Mouse (Mus musculus) left cerebral cortex, postnatal 25 days (tissue): ENCODE data around the gene Cald1. TPM values are rescaled to one million over a fixed set of nuclear protein-coding genes. Genes with fewer than 3 reads are reported as not detected.

Source experiments
- DNase-seq, 2 experiments: peaks; one replicate each; pipeline ENCODE4 v3.0.0; 2022; ENCODE audit warnings: low spot score in 2 of 2, mixed read lengths in 1 of 2
- intact Hi-C: fragments of 180-260 bp; cut with DNase I; formaldehyde crosslinking; loops from one replicate; pipeline ENCODE4 v1.15.1; 2025
- total RNA-seq, 2 experiments: library from RNA; stranded (reverse); gene quantifications; 2 replicates each; pipeline ENCODE4 v1.2.3; 2021

Gene Cald1
- total RNA-seq, 2 experiments from 2014 or later: 18.4 to 22.0 TPM

- intact Hi-C loops: no loop called here
- DNase-seq: peak in 1 of 2 experiments; percentile 31
These were observed 60.5 kb downstream of the Cald1 start for GRCm38 (mm10) chr6:34658791-34659190.

DNA sequence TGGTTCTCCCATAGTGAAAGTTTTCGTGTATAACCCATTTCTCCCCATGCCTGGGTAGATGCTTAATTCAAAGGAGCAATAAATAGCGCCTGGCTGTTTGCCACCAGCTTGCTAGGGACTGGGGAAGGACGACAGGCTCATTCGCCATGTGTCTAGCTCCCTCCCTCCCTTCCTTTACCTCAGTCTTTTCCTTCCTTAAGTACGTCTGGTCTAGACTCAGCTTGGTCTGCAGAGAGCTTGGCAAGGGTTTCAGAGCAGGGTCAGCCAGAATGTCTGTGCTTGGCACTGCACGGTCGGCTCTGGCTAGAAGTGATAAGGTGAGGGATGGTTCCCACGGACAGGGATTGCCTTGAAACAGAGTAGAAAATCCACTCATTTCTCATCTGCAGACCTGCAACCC, 62.4 kb downstream of the Cald1 start:
- intact Hi-C loops: no loop called here
- no peak for DNase-seq

GRCm38 (mm10) chr6:34662626-34663025, 64.3 kb downstream of the Cald1 start:
- no peak for DNase-seq
- intact Hi-C loops: no loop called here

DNA sequence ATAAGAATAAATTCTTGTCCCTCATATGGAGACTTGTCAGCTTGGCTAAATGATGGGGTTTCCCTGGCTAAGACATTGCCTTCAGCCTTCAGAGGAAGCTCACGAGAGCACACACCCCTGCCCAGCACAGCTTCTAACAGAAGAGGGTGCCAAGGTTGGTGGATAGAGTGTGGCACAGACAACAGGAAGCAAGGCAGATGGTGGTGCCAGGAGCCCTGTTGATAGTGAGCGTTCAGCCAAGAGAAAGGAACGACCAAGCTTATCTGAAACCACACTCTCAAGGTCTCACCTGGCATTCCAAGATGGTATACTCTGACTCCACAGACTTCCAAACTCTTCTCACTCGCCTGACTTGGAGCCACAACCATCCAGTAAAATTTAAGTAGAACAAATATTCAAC, 66.0 kb downstream of the Cald1 start:
- intact Hi-C loops: no loop called here
- no peak for DNase-seq

DNA sequence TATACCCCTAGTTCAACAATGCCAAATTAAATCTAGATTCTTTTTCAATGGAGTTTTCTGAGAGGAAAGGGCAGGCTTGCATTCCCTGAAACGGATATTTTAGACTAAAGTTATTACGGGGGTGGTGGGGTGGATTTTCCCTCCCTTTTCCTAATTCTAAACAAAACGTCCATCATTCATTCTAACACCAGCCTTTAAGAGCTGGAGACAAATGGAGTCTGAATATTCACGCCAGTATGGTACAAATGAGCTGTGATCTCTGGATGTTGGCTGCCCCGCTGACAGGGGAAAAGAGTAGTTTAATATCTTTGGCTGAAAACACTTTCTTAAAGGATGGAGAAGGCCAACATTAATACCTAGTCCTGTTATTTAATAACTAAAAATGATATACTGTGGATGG, 66.4 kb downstream of the Cald1 start:
- no peak for DNase-seq
- intact Hi-C loops: no loop called here

DNA sequence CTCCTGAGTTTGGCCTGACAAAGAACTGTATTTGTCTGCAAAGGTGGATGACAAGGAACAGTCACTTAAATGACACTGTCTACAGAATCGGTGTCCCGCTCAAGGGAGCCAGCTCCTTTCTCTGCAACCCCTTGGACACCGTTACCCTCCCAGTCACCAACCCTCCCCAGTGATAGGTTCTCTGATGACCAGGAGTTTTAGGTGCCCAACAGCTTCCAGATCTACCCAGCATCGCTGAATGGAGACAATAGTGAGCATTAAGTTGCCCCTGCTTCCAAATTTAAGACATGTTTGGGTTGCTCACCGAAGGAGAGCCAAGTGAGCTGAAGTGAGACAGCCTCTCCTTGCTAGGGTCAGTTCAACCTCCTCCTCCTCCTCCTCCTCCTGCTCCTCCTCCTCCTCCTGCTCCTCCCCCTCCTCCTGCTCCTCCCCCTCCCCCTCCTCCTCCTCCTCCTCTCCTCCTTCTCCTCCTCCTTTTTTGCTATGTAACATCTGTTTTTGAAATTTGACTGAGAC, 70.5 kb downstream of the Cald1 start:
- intact Hi-C loops: no loop called here
- no peak for DNase-seq

DNA sequence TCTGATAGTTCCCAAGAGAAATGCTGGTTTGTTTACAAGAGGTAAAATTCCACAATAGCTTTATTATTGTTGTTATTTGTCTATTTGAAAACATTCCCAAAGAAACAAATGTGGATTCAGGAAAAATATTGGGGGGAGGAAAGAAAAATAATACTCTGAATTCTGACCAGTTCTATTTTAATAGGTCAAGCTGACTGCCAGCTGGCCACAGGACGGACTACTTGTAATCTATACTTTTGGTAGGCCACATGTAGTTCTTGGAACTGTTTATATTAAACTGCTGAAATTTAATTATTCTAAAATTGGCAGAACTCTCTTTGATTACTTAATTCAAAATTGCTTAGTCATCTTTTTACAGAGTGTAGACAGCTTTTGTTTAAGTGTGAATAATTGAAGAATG, 73.1 kb downstream of the Cald1 start:
- no peak for DNase-seq
- intact Hi-C loops: no loop called here

DNA sequence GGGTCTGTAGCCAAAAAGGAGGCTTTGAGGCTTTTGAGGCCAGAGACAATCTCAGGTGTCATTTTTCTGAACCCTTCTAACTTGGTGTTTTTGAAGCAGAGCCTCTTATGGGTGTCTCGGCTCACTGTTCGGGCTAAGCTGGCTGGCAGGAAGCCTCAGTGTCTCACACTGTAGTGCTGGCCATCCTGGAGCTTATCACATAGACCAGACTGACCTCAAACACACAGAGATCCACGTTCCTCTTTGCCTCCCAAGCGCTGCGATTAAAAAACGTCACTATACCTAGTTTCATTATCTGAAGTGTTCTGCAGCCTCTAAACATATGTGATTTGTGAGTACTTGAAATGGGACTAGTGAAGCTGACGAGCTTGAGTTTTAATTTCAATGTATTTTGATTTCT, 76.1 kb downstream of the Cald1 start:
- intact Hi-C loops: no loop called here
- no peak for DNase-seq

- no peak for DNase-seq
- intact Hi-C loops: no loop called here
These were observed 76.6 kb downstream of the Cald1 start for GRCm38 (mm10) chr6:34674897-34675296.

DNA sequence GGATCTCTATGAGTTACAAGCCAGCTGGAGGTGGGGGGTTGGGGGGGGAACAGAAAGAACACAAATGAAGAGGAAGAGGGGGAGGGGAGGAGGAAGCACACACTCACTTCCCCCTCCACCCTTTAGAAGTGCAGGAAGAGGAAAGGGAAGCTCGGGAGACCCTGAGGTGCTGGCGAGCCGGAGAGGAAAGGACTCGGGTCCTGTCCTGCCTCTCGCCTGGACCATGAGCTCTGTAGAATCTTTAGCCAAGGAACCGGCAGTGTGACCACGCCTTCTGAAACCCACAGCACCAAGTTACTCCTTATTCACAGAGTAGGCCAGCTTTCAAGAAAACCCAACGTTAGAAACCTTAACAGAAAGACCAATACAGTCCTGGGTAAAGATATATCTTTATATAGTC, 83.8 kb downstream of the Cald1 start:
- DNase-seq: no peak
- intact Hi-C loops: no loop called here

DNA sequence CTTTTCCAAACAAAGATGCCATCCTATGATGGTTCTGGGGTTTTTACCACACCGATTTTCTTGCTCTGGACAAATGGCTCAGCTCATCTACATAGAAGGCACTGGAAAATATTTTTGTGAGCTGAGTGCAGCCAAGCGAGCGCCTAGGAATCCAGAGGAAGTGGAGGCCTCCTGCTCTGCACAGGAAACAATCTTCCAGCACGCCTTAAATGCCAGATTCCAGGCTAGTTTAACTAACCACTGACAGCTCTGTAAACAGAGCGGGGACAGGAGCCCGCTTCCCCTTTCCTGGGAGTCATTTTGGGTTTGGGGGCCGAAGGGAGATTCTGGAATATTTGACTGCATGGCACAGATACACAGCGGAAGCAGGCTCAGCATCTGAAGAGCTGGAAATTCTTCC, 86.6 kb downstream of the Cald1 start:
- no peak for DNase-seq
- intact Hi-C loops: no loop called here

- intact Hi-C loops: no loop called here
- DNase-seq: no peak
These were observed 90.7 kb downstream of the Cald1 start for GRCm38 (mm10) chr6:34688971-34689370.

DNA sequence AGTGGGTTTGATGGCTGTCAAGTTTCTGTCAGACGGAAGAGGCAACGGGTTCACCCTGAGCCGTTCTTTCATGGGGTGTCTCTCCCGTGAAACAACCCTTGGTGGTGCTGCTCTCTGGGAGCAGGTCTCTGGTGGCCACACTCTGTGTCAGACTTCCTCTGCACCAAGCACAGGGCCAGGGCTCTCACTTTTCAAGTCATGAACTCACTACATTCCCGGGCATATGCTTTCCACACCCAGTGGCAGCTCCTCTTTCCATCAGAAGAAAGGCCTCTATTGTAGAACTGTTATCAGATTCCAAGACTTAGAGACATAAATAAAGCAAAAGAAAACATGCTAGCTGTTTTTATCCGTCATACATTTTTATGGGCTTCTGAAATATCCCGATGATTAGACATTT, 93.1 kb downstream of the Cald1 start:
- intact Hi-C loops: no loop called here
- no peak for DNase-seq

DNA sequence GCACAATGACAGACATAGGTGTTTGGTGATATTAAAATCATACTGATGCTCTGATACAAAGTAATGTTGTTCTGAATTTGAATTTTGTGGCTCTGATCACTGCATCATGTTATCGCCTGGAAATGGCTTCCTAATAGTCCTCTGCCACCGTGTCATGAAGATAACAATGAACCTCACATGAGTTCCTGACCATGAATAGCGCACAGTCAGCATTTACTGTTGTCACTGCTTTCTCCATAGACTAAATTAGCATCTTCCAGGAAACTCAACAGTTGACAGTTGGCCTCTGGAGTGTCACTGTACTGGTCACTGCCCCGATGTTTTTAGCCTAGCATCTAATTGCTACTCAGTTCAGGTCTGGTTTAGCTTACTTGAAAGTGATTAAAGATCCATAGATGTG, 95.8 kb downstream of the Cald1 start:
- no peak for DNase-seq
- intact Hi-C loops: no loop called here

- no peak for DNase-seq
- intact Hi-C loops: no loop called here
These were observed 105.3 kb downstream of the Cald1 start for GRCm38 (mm10) chr6:34703421-34704120.

DNA sequence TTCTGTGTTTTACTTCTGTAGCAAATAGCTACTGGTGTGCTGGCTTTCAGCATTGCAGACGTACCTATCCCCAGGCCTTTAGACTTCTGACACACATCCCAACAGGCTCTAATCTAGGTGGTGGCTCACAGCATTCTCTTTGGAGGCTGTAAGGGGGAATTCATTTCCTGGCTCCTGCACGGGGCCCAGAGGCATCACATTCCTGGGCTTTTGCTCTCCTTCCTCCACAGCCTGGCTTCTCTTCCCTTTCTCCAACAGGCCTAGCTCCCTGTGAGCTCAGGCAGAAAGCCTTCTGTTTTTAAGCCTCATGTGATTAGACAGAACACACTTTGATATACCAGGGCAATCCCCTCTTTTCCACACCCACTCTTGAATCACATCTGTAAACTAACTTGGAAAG, 109.2 kb downstream of the Cald1 start:
- DNase-seq: no peak
- intact Hi-C loops: no loop called here

GRCm38 (mm10) chr6:34708650-34709265, 110.5 kb downstream of the Cald1 start:
- intact Hi-C loops: no loop called here
- peak; percentile 14 to 20 for DNase-seq

GRCm38 (mm10) chr6:34709289-34709688, 111.0 kb downstream of the Cald1 start:
- intact Hi-C loops: no loop called here
- DNase-seq: peak; percentile 25 to 35

- intact Hi-C loops: no loop called here
- no peak for DNase-seq
These were observed 111.8 kb downstream of the Cald1 start for GRCm38 (mm10) chr6:34709946-34710682.

DNA sequence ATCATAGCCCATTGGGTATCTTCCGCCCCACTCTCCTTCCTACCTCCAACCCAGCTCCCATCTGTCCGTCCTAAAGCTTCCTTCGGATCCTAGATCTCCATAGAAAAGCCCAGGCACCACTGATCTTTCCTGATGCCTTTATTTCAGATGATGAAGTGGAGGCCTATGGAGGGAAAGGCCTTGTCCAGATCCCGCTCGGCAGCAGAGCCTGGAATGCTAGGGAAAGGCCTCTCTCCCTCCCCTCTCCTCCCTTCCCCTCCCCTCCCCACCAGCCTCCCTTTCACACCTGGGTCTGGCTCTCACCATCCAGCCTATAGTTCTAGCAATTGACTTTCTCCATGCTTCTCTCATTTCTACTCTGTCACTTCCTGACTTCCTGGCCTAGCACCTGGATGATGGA, 112.5 kb downstream of the Cald1 start:
- intact Hi-C loops: no loop called here
- no peak for DNase-seq

GRCm38 (mm10) chr6:34711620-34712019, 113.3 kb downstream of the Cald1 start:
- DNase-seq: no peak
- intact Hi-C loops: no loop called here
